Mouse (Mus musculus) megakaryocyte-erythroid progenitor cell, adult 5-6 weeks (primary cell): ENCODE data around the gene Hist1h3a. TPM values are rescaled to one million over a fixed set of nuclear protein-coding genes. Genes with fewer than 3 reads are reported as not detected.
A peak's percentile ranks its signal among the peaks of the same experiment; 100 is the strongest.

Experiments used
- ATAC-seq: replicated peaks from 2 replicates; pipeline ENCODE4 v1.8.0; 2016; ENCODE audit warnings: mild to moderate bottlenecking, inconsistent platforms; ENCODE audit not compliant: severe bottlenecking, poor library complexity, low FRiP score, low TSS enrichment
- total RNA-seq, 2 experiments: library from RNA; stranded (forward) in 1 of 2; stranded (reverse) in 1 of 2; fragments of 200-1000, 215-1000 nt in 1 of 2; fragments of >200 nt in 1 of 2; fragmentation: Nextera tagmentation in 1 of 2; gene quantifications; 2 replicates each; pipeline ENCODE4 v1.2.3; 2014 to 2017

Gene Hist1h3a
- total RNA-seq, 2 experiments from 2014 or later: 132 to 495 TPM

DNA sequence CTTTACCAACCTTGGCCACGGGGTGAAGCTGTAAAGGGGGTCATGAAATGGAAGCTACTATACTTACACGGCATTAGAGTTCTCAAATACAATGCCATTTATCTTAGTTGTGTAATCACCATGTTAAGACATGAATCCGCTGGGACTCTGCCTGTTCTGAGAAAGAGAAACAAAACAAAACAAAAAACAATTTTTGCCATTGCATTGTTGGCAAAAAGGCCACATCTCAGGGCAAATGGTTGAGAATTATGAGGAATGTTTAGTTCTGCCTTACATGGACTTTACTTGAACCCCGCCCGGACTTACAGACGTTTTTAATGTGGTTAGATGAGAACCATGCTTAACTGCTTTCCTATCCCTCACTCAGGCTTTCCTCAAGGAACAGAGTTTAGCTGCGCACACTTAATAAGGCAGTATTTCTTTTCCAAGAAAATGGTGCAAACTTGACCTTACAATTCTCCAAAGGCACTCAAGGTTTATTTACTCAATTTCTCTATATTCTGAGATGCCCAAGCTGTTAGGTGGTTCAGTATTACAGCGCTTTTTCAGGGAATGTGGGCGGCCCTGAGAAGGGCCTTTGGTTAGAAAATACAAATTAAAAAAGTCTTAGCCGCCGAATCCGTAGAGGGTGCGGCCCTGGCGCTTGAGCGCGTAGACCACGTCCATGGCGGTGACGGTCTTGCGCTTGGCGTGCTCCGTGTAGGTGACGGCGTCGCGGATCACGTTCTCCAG lies 1.8 kb downstream of the Hist1h3a start:
- ATAC-seq: no peak

DNA sequence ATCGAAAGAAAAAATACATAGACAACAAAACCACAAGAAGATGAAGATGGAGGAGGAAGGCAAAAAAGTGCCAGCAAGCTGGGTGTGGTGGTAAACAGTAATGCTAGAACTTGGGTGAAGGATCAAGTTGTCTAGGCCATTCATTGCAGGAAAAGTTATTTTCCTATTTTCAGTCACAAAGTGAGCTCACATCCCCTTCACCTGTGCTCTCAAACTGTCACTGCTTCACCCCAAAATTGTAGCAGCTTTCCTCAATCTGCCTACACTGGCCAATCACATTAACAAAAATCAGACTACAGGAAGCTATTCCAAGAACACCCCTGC lies 2.3 kb downstream of the Hist1h3a start:
- no peak for ATAC-seq

DNA sequence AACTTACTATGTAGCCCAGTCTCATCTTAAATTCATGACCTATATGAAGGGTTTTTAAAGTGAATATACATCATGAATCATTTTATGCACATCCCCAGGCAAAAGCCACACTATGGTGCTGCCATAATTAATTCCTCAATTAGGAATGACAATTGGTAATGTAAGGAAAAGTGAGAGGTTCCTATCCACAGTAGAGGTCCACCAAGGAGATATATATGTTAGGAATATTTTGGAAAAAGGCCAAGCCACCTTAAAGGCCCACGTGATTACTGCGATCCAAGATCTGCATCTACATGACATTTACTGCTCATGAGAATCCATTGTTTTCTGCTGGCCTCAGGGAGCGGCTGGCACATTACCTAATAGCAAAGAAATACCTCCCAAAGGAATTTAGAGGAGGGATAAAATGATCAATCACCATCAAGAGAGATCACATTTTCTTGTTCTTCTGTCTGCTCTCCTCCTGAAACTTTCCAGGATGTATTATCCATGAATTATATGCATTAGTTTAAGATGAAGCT lies 2.9 kb downstream of the Hist1h3a start:
- no peak for ATAC-seq

DNA sequence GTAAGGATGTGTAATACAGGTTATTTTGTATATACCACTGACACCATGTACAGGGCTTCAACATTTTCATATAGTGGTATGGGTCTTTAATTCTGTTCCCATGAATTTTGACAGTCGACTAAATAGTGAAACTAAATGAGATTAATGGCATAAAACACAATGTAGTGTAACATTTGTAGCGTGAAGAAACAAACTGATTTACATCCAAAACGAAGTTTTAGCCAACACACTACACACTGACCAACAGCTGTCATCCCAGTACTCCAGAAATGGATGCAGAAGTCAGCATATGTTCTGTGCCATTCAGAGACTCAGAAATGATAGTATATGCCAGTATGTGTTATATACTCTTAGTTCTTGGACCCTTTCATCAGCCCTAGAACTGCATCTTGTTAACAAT lies 4.3 kb downstream of the Hist1h3a start:
- ATAC-seq: no peak

DNA sequence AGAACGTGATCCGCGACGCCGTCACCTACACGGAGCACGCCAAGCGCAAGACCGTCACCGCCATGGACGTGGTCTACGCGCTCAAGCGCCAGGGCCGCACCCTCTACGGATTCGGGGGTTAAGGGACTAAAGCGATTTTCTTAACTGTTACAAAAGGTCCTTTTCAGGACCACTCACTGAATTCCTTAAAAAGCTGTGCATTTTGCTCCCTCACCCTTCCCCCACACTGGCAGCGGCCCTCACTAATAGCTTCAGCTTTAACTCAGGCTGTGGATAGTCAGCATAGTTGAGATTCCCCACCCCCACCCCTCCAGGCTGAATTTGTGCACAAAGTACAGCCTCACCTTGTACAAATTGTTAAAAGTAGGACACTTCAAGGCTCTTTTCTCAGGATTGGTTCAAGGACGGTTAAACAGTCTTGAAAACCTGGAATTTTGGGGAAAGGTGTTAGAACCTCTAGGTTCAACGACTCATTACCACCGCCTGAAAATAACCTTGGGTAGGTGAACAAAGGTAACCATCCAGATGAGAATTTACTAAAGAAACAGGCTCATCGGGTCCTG lies 4.9 kb downstream of the Hist1h3a start:
- peak; percentile 38 for ATAC-seq

DNA sequence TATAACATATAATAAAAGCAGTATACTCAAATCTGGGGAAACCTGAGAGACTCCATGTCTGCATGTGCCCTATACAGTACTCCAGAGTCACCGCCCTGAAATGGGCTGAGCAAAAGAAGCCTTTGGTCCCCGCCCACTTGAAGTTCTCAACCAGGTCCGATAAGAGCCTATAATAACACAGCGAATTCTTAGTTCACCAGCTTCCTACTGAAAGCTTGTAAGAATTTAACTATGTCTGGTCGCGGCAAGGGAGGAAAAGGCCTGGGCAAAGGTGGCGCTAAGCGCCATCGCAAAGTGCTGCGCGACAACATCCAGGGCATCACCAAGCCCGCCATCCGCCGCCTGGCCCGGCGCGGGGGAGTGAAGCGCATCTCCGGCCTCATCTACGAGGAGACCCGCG lies 5.4 kb downstream of the Hist1h3a start, which contains the start of gene Hist1h4b:
TSS of gene Hist1h4b (plus strand) at position 224 of the 400 bp plus-strand sequence.
- ATAC-seq: peak; percentile 45

DNA sequence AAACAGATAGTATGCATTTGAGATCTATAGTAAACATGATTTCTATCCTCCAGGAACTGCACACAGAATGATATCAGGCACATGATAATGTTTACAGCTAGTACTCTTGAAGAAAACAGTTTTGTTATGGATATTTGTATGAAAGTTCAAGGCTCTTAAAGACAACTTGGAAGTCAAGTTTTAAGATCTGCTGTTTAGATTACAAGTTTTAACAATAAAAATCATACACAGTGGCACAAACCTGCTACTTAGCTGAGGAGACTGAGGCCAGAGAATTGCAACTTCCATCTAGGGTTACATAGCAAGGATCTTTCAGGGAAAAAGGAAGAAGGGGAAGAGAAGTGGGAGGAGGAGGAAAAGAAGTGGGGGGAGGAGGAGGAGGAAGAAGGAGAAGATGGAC lies 7.2 kb downstream of the Hist1h3a start:
- ATAC-seq: no peak

DNA sequence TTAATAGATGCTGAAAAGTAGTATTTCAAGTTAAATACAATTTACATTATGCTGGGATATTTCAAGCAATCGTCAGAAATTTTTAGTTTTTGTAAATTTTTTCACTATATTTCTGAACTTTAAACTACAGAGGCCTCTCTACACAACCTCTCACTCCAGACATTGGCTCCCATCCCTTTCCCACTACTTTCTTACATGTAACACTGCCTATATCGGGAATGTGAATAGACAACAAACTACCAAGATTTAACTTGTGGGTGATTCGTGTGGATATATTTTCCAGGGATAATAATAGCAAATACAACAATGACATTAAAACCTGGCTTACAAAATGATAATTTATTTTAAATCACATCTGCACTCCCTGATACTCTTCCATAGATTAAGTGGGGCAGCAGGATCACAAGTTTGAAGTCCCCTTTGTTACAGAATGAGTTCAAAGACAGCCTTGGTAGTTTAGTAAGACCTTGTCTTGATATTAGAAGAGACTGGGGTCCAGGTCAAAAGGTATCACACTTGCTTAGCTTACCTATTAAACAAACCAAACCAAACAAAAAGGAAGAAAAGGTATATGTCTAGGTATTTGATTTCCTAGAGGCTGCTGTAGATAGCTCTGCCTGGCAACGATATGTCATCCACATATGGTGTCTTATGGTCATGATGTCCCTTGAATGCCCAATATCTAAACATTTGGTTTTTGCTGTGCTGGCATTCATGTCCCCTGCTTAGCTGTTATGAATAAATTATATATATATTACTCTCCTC lies 8.7 kb downstream of the Hist1h3a start:
- no peak for ATAC-seq

DNA sequence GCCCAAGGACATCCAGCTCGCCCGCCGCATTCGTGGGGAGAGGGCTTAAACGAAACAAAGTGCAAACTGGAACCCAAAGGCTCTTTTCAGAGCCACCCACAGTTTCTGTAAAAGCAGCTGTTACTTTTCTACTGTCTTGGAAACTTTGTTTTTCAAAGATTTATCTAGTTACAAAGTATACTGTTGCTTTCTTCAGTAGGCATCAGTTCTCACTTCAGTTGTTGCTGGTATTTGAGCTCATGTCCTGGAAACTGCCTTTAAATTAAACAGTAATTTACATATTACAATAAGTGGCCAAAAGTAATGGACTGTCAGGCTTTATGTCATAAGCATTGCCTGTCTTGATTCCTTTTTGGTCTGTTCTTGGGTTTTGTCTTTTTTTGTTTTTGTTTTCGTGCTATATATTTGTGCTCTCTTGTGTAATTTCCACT lies 9.4 kb downstream of the Hist1h3a start:
- no peak for ATAC-seq

DNA sequence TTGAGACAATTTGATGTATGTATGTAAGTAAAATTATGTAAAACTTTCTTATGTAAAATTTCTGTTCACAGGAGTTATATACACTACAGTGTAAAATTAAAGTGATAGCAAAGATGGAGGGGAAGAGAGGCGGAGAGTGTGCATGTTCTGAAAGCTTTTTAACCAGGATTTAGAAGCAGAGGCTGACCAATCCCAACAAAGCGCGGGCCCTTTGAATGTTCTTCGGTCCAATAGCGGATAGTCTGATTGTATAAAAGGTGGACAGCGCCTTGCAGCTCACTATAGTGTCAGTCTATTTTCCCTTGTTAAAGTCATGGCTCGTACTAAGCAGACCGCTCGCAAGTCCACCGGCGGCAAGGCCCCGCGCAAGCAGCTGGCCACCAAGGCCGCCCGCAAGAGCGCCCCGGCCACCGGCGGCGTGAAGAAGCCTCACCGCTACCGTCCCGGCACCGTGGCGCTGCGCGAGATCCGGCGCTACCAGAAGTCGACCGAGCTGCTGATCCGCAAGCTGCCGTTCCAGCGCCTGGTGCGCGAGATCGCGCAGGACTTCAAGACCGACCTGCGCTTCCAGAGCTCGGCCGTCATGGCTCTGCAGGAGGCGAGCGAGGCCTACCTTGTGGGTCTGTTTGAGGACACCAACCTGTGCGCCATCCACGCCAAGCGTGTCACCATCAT lies 10.0 kb downstream of the Hist1h3a start, which contains the start of gene Hist1h3b:
TSS of gene Hist1h3b (plus strand) at position 201 of the 675 bp plus-strand sequence.
- ATAC-seq: peak; percentile 71

DNA sequence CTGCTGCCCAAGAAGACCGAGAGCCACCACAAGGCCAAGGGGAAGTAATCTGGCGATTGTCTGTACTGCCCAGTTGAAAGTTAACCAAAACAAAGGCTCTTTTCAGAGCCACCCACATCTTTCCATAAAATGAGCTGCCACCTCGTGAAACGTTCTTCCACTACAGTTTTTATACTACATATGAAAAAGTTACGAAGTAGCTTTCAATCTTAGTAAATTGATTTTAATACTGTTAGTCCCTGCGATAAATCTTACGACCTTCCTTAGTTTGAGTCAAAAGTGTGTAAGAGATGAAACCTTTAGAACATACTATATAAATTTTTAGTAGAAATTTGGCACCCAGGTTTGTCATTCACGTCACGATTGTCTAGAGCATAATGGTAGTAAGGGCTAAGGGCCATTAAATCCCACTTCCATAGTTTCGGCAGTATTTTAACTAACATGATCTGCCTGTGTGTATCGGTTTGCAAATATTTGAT lies 10.7 kb downstream of the Hist1h3a start:
- 0 out of 2 replicates have a peak, but pooled peaks have one; percentile 15 for ATAC-seq

DNA sequence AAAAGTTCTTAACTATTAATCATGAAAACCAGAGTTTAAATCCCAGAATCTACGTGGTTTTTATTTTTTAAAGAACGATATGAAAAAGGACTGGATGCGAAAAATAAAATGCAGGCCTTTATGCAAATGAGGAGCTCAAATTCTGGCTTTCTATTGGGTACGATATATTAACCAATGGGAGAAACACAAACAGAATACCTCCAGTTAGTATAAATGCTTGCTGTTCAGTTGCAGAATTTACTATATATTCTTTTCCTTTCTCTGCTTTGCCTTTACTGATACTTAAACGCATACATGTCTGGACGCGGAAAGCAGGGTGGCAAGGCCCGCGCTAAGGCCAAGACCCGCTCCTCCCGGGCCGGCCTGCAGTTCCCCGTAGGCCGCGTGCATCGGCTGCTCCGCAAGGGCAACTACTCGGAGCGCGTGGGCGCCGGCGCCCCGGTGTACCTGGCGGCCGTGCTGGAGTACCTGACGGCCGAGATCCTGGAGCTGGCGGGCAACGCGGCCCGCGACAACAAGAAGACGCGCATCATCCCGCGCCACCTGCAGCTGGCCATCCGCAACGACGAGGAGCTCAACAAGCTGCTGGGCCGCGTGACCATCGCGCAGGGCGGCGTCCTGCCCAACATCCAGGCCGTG lies 11.2 kb downstream of the Hist1h3a start, which contains the start of gene Hist1h2ab:
TSS of gene Hist1h2ab (plus strand) at position 288 of the 639 bp plus-strand sequence.
- peak; percentile 60 for ATAC-seq

DNA sequence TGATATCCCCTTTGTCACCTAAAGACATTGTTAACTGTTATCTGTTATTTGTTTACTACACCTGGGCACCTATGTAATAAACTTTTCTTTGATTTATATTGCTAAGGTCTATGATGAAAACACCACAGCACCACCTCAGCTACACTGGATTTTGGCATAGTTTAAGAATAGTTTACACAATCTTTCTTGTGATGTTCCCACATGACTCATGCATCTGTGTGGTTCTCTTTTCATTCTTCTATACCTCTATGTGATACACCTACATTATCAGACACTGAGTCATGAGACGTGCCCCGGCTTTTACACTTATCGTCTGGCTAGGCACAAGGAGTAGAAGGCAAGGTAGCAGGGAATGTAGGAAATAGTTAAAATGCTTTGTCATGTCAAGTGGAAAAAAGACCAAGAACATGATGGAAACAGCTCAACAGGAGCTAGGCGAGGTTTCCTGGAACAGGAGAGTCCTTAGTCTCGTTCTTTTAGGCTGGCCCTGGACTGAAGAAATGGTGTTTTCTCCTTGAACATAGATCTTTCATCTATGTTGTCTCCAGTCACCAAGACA lies 12.5 kb downstream of the Hist1h3a start:
- no peak for ATAC-seq

DNA sequence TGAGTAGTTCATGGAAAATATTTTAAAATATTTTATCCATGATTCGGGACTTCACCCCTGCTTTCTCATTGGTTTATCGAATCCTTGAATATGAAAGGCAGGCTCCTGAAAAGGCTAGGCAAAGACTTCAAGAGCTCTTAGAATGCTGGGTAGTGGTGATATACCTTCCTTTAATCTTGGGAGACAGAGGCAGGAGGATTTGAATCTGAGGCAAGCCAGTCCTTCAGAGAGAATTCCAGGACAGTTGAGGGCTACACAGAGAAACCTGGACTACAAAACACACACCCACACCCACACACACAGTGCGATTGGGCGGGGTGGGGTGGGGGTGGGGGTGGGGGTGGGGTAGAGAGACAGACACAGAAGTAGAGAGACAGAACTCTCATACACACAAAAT lies 14.3 kb downstream of the Hist1h3a start:
- no peak for ATAC-seq

DNA sequence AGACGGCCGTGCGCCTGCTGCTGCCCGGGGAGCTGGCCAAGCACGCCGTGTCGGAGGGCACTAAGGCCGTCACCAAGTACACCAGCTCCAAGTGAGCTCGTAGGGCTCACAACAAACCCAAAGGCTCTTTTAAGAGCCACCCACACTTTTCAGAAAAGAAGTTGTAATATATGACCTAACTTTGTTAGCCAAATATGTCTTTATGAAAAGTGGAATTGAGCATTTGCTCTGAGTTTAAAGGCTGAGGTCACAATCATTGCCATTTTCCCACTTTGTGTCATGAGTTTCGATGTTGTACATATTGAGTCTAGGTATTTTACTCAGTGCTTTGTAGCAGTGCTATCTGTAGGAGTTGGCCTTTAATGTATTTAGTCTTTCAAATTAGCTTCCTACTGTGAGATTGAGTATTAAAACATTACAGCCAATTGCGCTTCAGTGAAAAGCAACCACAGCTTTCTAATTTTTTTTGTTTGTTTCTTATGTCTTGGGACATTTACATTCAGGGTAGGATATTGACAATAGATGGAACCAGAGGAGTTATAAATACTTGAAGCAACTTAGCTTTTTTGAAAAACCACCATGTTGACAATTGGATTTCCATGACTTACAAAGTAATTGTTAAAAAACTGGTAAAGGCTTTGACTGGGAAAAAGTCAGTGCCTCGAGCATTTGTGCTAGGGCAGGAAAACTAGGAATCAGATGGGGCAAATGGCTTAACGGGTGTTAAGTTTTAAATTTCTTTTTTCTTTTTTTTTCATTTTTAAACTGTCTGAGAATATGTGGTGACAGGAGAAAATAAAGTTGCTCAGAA lies 14.9 kb downstream of the Hist1h3a start:
- ATAC-seq: peak; percentile 9; the same call in 1 of the 2 replicates

DNA sequence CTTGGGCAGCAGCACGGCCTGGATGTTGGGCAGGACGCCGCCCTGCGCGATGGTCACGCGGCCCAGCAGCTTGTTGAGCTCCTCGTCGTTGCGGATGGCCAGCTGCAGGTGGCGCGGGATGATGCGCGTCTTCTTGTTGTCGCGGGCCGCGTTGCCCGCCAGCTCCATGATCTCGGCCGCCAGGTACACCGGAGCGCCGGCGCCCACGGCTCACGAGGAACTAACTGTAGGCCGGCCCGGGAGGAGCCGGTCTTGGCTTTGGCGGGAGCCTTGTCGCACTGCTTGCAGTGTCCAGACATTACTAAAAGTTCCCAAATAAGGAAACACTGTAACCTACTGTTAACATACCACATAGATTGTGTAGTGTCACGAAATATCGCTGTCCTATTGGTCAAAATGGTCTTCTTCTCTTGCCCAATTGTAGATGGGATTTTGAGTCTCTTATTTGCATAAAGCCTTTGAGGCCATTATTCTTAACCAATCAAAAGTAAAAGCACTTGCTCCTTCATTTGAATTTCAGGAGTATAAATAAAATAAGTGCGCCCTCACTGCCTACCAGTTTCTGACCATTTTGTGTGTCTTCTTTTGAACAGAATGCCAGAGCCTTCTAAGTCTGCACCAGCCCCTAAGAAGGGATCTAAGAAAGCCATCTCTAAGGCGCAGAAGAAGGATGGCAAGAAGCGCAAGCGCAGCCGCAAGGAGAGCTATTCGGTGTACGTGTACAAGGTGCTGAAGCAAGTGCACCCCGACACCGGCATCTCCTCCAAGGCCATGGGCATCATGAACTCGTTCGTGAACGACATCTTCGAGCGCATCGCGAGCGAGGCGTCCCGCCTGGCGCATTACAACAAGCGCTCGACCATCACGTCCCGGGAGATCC lies 15.7 kb downstream of the Hist1h3a start, which contains the start of gene Hist1h2bb:
TSS of gene Hist1h2bb (plus strand) at position 534 of the 880 bp plus-strand sequence.
- peak; percentile 74 for ATAC-seq
